Mouse (Mus musculus): ENCODE measurements around the gene Gm5129. TPM values are rescaled to one million over a fixed set of nuclear protein-coding genes. Genes with fewer than 3 reads are reported as not detected.
"Not testable (repeated sequence)": the region's sequence is repeated elsewhere in the genome, so short reads cannot be mapped to it uniquely, and the experiment has no call there.

The Gm5129 gene
- polyA plus RNA-seq (2012; rRNA removed), result 0.76 TPM in 1 of 2 replicates, not detected in the other
- polyA plus RNA-seq (2014; fragmentation: Nextera tagmentation; extraction: Ambion mirVana), result not detected in 2 replicates

GRCm38 (mm10) chr5:29735557-29736061 is at the start of gene Gm5129, which contains the start of gene Dnajb6:
TSS of gene Gm5129 (minus strand) at chr5:29735936.
TSS of gene Dnajb6 (plus strand) at chr5:29735688.
- Histone ChIP-seq H3K9me3 (ENCODE audit: control insufficient read depth, low read length) (no peaks in the 10 kb centered on the region), H3K36me3 (replicated peaks; ENCODE audit: control insufficient read depth, insufficient read depth, low read depth) (no peaks in the 10 kb centered on the region), H3K4me1 (replicated peaks; ENCODE audit: control insufficient read depth in 2 of 2, insufficient read depth in 2 of 2, low read length in 1 of 2) (peaks cover 12 to 18% of the 10 kb centered on the region in 2 experiments), H3K9ac (replicated peaks) (peak within 1 kb of the TSS; percentile 92), H3K27me3 (ENCODE audit: control insufficient read depth, insufficient read depth, low read length) (no peaks in the 10 kb centered on the region), H3K4me2 (ENCODE audit: low read depth) (peak within 1 kb of the TSS; percentile 82), H3K4me3 (ENCODE audit: insufficient read depth in 1 of 2, low read depth in 2 of 2, low read length in 2 of 2) (peak within 1 kb of the TSS; percentile 88 to 89), H3K27ac (peak within 1 kb of the TSS; percentile 89)
- ATAC-seq (ENCODE audit: insufficient read depth) (peak; percentile 93), DNase-seq (ENCODE audit: low read depth in 3 of 3, low spot score in 3 of 3) (peak; percentile 85 to 87 (median 87))
- under 1% methylated on average over 46 of the region's 46 CpGs for WGBS (ENCODE audit: insufficient replicate concordance)
- TF ChIP-seq EP300 (IDR thresholded peaks at IDR 0.05; ENCODE audit: low read depth), result peak; percentile 41; the same call in 1 of the 2 replicates
- TF ChIP-seq CTCF (IDR thresholded peaks at IDR 0.05; ENCODE audit: low read depth), result peak; percentile 6; the same call in 1 of the 2 replicates

GRCm38 (mm10) chr5:29784906-29785305 is 49.2 kb upstream of the Gm5129 start:
- DNase-seq (ENCODE audit: low read depth in 3 of 3, low spot score in 3 of 3); H3K4me3 ChIP-seq (ENCODE audit: insufficient read depth in 1 of 2, low read depth in 2 of 2, low read length in 2 of 2); H3K9ac ChIP-seq (replicated peaks); H3K27me3 ChIP-seq (ENCODE audit: control insufficient read depth, insufficient read depth, low read length); H3K36me3 ChIP-seq (replicated peaks; ENCODE audit: control insufficient read depth, insufficient read depth, low read depth); H3K4me1 ChIP-seq (replicated peaks; ENCODE audit: control insufficient read depth in 2 of 2, insufficient read depth in 2 of 2, low read length in 1 of 2); H3K27ac ChIP-seq; H3K4me2 ChIP-seq (ENCODE audit: low read depth); H3K9me3 ChIP-seq (ENCODE audit: control insufficient read depth, low read length); ATAC-seq (ENCODE audit: insufficient read depth): not testable (repeated sequence)
- WGBS (ENCODE audit: insufficient replicate concordance), result 76% methylated on average over 9 of the region's 13 CpGs

- H3K27me3 ChIP-seq (ENCODE audit: control insufficient read depth, insufficient read depth, low read length), result no peaks in the 10 kb centered on the region
- no peaks in the 10 kb centered on the region for H3K4me1 ChIP-seq (replicated peaks; ENCODE audit: control insufficient read depth in 2 of 2, insufficient read depth in 2 of 2, low read length in 1 of 2)
- TF ChIP-seq EP300 (IDR thresholded peaks at IDR 0.05; ENCODE audit: low read depth) (no peak), CTCF (IDR thresholded peaks at IDR 0.05; ENCODE audit: low read depth) (no peak)
- no peaks in the 10 kb centered on the region for H3K9me3 ChIP-seq (ENCODE audit: control insufficient read depth, low read length)
- no peak overlapping the region for H3K4me2 ChIP-seq (ENCODE audit: low read depth)
- no peak overlapping the region for H3K9ac ChIP-seq (replicated peaks)
- DNase-seq (ENCODE audit: low read depth in 3 of 3, low spot score in 3 of 3) (no peak), ATAC-seq (ENCODE audit: insufficient read depth) (no peak)
- no peak overlapping the region for H3K27ac ChIP-seq
- no peak overlapping the region for H3K4me3 ChIP-seq (ENCODE audit: insufficient read depth in 1 of 2, low read depth in 2 of 2, low read length in 2 of 2)
- WGBS (ENCODE audit: insufficient replicate concordance), result 93% methylated on average over 3 of the region's 3 CpGs
- H3K36me3 ChIP-seq (replicated peaks; ENCODE audit: control insufficient read depth, insufficient read depth, low read depth), result no peaks in the 10 kb centered on the region; the same call in 1 of the 2 replicates
Measured at GRCm38 (mm10) chr5:29782261-29782660, 46.5 kb upstream of the Gm5129 start.

- not testable (repeated sequence) for H3K27me3 ChIP-seq (ENCODE audit: control insufficient read depth, insufficient read depth, low read length); H3K4me2 ChIP-seq (ENCODE audit: low read depth); H3K27ac ChIP-seq; H3K36me3 ChIP-seq (replicated peaks; ENCODE audit: control insufficient read depth, insufficient read depth, low read depth); H3K9ac ChIP-seq (replicated peaks); DNase-seq (ENCODE audit: low read depth in 3 of 3, low spot score in 3 of 3); H3K4me1 ChIP-seq (replicated peaks; ENCODE audit: control insufficient read depth in 2 of 2, insufficient read depth in 2 of 2, low read length in 1 of 2); H3K4me3 ChIP-seq (ENCODE audit: insufficient read depth in 1 of 2, low read depth in 2 of 2, low read length in 2 of 2); H3K9me3 ChIP-seq (ENCODE audit: control insufficient read depth, low read length)
- WGBS (ENCODE audit: insufficient replicate concordance), result 62% methylated on average over 9 of the region's 9 CpGs
- peak; percentile 33; the same call in 1 of the 2 replicates for ATAC-seq (ENCODE audit: insufficient read depth)
Measured at GRCm38 (mm10) chr5:29779733-29780132, 44.0 kb upstream of the Gm5129 start.

GRCm38 (mm10) chr5:29778029-29778428 is 42.3 kb upstream of the Gm5129 start:
- Histone ChIP-seq H3K4me1 (replicated peaks; ENCODE audit: control insufficient read depth in 2 of 2, insufficient read depth in 2 of 2, low read length in 1 of 2) (no peaks in the 10 kb centered on the region), H3K36me3 (replicated peaks; ENCODE audit: control insufficient read depth, insufficient read depth, low read depth) (no peaks in the 10 kb centered on the region; the same call in 1 of the 2 replicates), H3K4me3 (ENCODE audit: insufficient read depth in 1 of 2, low read depth in 2 of 2, low read length in 2 of 2) (no peak overlapping the region), H3K27me3 (ENCODE audit: control insufficient read depth, insufficient read depth, low read length) (no peaks in the 10 kb centered on the region), H3K9ac (replicated peaks) (no peak overlapping the region), H3K4me2 (ENCODE audit: low read depth) (no peak overlapping the region), H3K9me3 (ENCODE audit: control insufficient read depth, low read length) (no peaks in the 10 kb centered on the region), H3K27ac (no peak overlapping the region)
- no peak for DNase-seq (ENCODE audit: low read depth in 3 of 3, low spot score in 3 of 3)
- TF ChIP-seq CTCF (IDR thresholded peaks at IDR 0.05; ENCODE audit: low read depth), result no peak
- no peak for TF ChIP-seq EP300 (IDR thresholded peaks at IDR 0.05; ENCODE audit: low read depth)
- ATAC-seq (ENCODE audit: insufficient read depth), result no peak
- 88% methylated on average over 6 of the region's 6 CpGs for WGBS (ENCODE audit: insufficient replicate concordance)
